Mouse (Mus musculus) heart, embryonic 13.5 days (tissue): Measurements from ENCODE around the gene Tle2. TPM values are rescaled to one million over a fixed set of nuclear protein-coding genes. Genes with fewer than 3 reads are reported as not detected.

Experiments
- ATAC-seq: fragments of 200-750 bp; cut with Nextera tagmentation; 2 replicates; pipeline ENCODE4 v1.8.0; 2017; ENCODE audit warnings: moderate TSS enrichment; ENCODE audit not compliant: insufficient number of reproducible peaks, low FRiP score, low TSS enrichment; ENCODE audit errors: extremely low read depth
- H3K27ac ChIP-seq: fragments of 300-500 bp; sonication (generic); replicated peaks from 2 replicates; pipeline ENCODE4 v1.5.1; 2015; ENCODE audit warnings: moderate library complexity, mild to moderate bottlenecking, inconsistent platforms
- H3K27me3 ChIP-seq: fragments of 300-500 bp; sonication (generic); replicated peaks from 2 replicates; pipeline ENCODE4 v1.6.1; 2015; ENCODE audit warnings: mild to moderate bottlenecking, inconsistent platforms
- H3K36me3 ChIP-seq: fragments of 300-500 bp; sonication (generic); 2 replicates; pipeline ENCODE4 v1.6.1; 2015; ENCODE audit warnings: mild to moderate bottlenecking, inconsistent platforms
- H3K4me1 ChIP-seq: fragments of 300-500 bp; sonication (generic); 2 replicates; pipeline ENCODE4 v1.6.1; 2015; ENCODE audit warnings: inconsistent platforms
- H3K4me2 ChIP-seq: fragments of 300-500 bp; sonication (generic); 2 replicates; pipeline ENCODE4 v1.6.1; 2015; ENCODE audit warnings: inconsistent platforms, mild to moderate bottlenecking, moderate library complexity
- H3K4me3 ChIP-seq: fragments of 300-500 bp; sonication (generic); 2 replicates; pipeline ENCODE4 v1.5.1; 2015; ENCODE audit warnings: moderate library complexity, mild to moderate bottlenecking, inconsistent platforms
- H3K9ac ChIP-seq: fragments of 300-500 bp; sonication (generic); 2 replicates; pipeline ENCODE4 v1.6.1; 2015; ENCODE audit warnings: inconsistent platforms, mild to moderate bottlenecking, moderate library complexity
- H3K9me3 ChIP-seq: fragments of 300-500 bp; sonication (generic); 2 replicates; pipeline ENCODE4 v1.6.1; 2016; ENCODE audit warnings: inconsistent platforms
- WGBS: fragments of 180-500 bp; shearing (Covaris S2); methylation state at CpG from one replicate; pipeline ENCODE4 v1.1.7; 2015; ENCODE audit warnings: mixed read lengths; 5-methylcytosine and 5-hydroxymethylcytosine counted together
- polyA plus RNA-seq: library from polyadenylated mRNA; unstranded; fragments of >200 nt; fragmentation: Nextera tagmentation; extraction: Ambion mirVana; gene quantifications from 2 replicates; pipeline ENCODE4 v1.2.1, GENCODE M21; 2015

The Tle2 gene
- polyA plus RNA-seq, 1 experiment from 2014 or later = 23.4 TPM

DNA sequence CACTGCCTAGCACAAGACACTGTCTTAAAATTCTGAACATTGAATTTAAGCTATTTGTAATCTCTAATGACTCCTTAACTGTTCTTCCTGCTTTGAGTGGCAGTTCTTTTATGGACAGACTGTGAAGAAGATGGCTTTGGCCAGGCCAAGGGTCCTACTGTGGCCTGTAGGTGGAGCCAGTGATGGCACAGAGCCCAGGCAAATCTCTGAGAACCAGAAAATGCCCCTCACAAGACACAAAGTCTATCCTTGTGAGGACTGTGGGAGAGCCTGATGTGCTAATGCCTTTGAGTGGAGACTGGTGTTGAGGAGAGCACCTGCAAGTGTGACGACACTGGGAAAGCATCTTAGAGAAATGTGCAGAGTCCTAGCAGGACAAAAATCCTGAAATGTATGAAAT lies 33.9 kb downstream of the Tle2 start:
- H3K36me3 ChIP-seq = peaks cover 16% of the 10 kb centered on the region
- H3K9ac ChIP-seq = no peak overlapping the region
- H3K9me3 ChIP-seq = peaks cover 10% of the 10 kb centered on the region; the same call in 1 of the 2 replicates
- peaks cover 14% of the 10 kb centered on the region for H3K4me1 ChIP-seq
- H3K27ac ChIP-seq = no peak overlapping the region
- no peak for ATAC-seq
- 89% methylated on average over 1 of the region's 1 CpGs for WGBS
- no peak overlapping the region for H3K4me3 ChIP-seq
- H3K4me2 ChIP-seq = no peak overlapping the region
- 0 out of 2 replicates have a peak, but pooled peaks cover 3% of the 10 kb centered on the region for H3K27me3 ChIP-seq

DNA sequence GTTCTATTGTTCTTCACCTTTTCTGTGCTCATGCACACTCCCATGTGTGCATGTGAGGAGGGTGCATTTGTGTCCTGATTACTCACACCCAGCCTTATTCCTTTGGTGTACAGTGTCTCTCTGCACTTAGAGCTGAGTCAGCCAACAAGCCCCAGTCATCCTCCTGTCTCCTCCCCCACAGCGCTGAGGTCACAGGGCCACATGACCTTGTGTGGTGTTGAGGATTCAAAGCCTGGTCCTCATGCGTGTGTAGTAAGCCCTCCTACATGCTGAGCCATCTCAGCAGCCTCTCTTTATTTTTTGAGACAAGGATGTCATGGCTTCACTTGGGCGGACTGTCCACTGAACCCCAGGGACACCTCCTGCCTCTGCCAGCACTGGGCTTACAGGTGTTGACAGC lies 38.4 kb downstream of the Tle2 start:
- H3K4me1 ChIP-seq = no peaks in the 10 kb centered on the region
- no peak overlapping the region for H3K9ac ChIP-seq
- H3K27me3 ChIP-seq = 0 out of 2 replicates have a peak, but pooled peaks cover 3% of the 10 kb centered on the region
- ATAC-seq = no peak
- 58% methylated on average over 3 of the region's 3 CpGs for WGBS
- no peak overlapping the region for H3K27ac ChIP-seq
- H3K9me3 ChIP-seq = peaks cover 10% of the 10 kb centered on the region; the same call in 1 of the 2 replicates
- no peak overlapping the region for H3K4me3 ChIP-seq
- H3K36me3 ChIP-seq = peaks cover 16% of the 10 kb centered on the region
- no peak overlapping the region for H3K4me2 ChIP-seq

DNA sequence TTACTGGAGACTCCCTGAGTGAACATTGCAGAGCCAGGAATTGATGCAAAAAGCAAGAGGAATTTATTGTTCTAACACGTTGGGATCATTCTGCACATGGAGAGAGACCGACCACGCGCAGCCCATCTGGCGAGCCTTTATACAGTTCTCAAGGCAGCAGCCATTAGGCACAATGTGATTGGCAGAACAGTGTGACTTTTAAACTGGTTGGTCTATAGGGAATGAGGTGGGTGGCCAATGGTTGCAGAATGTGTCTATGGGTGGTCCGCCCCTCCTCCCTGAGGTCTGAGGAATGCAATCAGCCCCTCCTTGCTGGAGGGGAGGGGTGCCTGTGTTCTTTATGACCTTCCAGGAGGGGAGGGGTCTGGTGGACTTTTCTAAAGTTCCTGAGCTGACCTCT lies 41.1 kb downstream of the Tle2 start:
- no peaks in the 10 kb centered on the region for H3K27me3 ChIP-seq
- H3K4me1 ChIP-seq = no peaks in the 10 kb centered on the region
- no peak for ATAC-seq
- H3K4me3 ChIP-seq = no peak overlapping the region
- peaks cover 10% of the 10 kb centered on the region; the same call in 1 of the 2 replicates for H3K9me3 ChIP-seq
- H3K9ac ChIP-seq = no peak overlapping the region
- no peak overlapping the region for H3K27ac ChIP-seq
- H3K36me3 ChIP-seq = no peaks in the 10 kb centered on the region
- no peak overlapping the region for H3K4me2 ChIP-seq
- WGBS = 69% methylated on average over 6 of the region's 6 CpGs

DNA sequence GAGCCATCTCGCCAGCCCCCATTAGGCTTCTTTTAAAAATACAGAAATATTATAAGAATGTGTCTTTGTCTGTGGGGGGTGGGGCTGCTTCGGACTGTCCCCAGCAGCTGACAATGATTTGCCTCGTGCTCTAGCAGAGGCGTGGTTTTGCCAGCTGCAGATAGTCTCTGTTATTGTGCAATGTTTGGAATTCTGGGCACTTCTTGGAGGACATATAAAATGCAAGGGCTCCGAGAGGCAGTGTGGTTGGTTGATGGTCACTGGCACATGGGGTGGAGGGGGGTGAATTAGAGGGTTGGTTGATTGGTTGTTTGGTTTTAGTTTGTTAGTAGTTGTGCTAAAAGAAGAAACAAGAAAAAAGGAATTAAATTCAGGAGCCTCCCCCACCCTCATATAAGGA lies 45.6 kb downstream of the Tle2 start:
- Histone ChIP-seq H3K36me3 (peaks cover 42% of the 10 kb centered on the region), H3K27ac (no peak overlapping the region), H3K4me3 (no peak overlapping the region), H3K27me3 (no peaks in the 10 kb centered on the region), H3K9me3 (no peaks in the 10 kb centered on the region), H3K4me2 (no peak overlapping the region), H3K4me1 (no peaks in the 10 kb centered on the region), H3K9ac (no peak overlapping the region)
- WGBS = 72% methylated on average over 5 of the region's 5 CpGs
- no peak for ATAC-seq

DNA sequence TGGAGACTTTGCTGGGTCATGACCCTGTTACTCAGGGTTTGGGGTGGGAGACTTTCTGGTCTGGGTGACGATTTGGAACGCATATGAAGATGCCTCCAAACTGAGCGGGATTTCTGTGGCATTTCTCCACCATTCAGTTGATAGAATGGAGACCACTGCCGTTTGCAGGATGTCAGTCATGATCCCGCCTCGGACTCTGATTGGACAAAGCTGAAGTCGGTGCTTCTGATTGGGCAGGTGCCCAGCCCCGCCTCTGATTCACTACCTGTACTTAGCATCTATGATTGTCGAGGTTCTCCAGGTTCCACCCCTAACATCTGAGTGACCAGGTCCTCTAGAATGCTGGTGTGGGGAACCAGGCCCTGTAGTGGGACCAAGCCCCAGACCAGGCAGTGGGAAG lies 46.4 kb downstream of the Tle2 start:
- no peaks in the 10 kb centered on the region for H3K27me3 ChIP-seq
- 51% methylated on average over 9 of the region's 9 CpGs for WGBS
- H3K27ac ChIP-seq = no peak overlapping the region
- H3K9ac ChIP-seq = no peak overlapping the region
- no peak overlapping the region for H3K4me2 ChIP-seq
- ATAC-seq = no peak
- no peaks in the 10 kb centered on the region for H3K9me3 ChIP-seq
- no peaks in the 10 kb centered on the region for H3K4me1 ChIP-seq
- no peak overlapping the region for H3K4me3 ChIP-seq
- H3K36me3 ChIP-seq = peaks cover 50% of the 10 kb centered on the region

DNA sequence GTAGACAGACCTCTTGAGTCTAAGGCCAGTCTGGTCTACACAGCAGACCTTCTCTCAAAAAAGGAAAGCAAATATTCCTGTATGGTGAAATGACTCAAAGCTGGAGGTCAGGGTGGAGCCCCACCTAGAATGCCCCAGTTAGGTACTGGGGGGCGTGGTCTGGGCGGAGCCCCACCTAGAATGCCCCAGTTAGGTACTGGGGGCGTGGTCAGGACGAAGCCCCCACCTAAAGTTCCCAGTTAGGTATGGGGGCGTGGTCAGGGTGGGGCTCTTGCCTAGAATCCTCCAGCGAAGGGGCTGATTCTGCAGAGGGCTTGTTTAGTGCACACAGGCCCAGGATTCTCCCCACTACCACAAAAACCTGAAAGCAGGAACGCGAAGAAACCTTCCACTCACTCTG lies 49.1 kb downstream of the Tle2 start:
- Histone ChIP-seq H3K27ac (no peak overlapping the region), H3K4me1 (peaks cover 18% of the 10 kb centered on the region), H3K27me3 (no peaks in the 10 kb centered on the region), H3K36me3 (peaks cover 51% of the 10 kb centered on the region), H3K9me3 (no peaks in the 10 kb centered on the region), H3K9ac (no peak overlapping the region), H3K4me3 (no peak overlapping the region), H3K4me2 (no peak overlapping the region)
- no peak for ATAC-seq
- 53% methylated on average over 8 of the region's 8 CpGs for WGBS

DNA sequence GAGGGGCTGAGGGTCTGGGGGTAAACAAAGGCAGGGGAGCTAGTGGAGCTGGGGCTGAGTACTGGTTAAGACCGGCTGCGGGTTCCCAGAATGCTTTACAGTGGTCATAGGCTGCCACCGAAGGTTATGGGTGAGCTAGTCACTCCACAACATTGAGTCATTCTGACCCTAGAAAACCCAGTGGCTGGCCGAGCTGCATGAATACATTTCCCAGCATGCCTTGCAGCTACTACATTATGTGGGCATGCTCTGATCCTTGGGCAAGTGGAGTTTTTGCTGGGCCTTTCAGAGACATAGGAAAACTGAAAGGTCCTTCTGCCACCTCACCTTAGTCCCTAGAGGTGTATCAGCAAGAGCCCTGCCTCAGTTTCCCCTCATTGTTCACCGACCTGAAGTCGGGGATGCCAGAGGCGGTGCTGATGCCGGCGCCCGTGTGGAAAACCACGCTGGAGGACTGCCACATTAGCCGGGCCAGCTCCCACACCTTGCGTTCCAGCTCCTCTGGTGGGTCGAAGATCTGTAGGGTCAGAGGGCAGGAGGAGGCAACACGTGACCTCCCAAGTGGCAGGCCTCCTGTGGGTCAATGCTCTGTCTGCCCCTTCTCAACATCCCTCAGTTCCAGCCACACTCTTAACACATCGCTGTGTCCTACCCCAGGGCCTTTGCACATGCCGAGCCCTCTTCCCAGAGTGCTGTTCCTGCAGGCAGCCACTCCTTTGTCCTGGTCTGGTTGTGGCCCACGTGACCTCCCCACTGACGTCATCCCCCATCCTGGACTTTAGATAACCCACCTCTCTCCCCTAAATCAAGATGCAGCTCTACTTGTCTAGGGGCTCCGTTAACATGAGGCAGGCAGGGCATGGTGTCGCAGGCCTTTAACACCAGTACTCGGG lies 52.0 kb downstream of the Tle2 start:
- H3K4me1 ChIP-seq = peaks cover 18% of the 10 kb centered on the region
- H3K9me3 ChIP-seq = no peaks in the 10 kb centered on the region
- peak overlapping the region; percentile 84 for H3K4me3 ChIP-seq
- H3K27me3 ChIP-seq = no peaks in the 10 kb centered on the region; the same call in 1 of the 2 replicates
- H3K27ac ChIP-seq = peak overlapping the region; percentile 88
- peaks cover 45% of the 10 kb centered on the region for H3K36me3 ChIP-seq
- ATAC-seq = no peak
- WGBS = 84% methylated on average over 22 of the region's 22 CpGs
- H3K9ac ChIP-seq = peak overlapping the region; percentile 90
- H3K4me2 ChIP-seq = peak overlapping the region; percentile 92

DNA sequence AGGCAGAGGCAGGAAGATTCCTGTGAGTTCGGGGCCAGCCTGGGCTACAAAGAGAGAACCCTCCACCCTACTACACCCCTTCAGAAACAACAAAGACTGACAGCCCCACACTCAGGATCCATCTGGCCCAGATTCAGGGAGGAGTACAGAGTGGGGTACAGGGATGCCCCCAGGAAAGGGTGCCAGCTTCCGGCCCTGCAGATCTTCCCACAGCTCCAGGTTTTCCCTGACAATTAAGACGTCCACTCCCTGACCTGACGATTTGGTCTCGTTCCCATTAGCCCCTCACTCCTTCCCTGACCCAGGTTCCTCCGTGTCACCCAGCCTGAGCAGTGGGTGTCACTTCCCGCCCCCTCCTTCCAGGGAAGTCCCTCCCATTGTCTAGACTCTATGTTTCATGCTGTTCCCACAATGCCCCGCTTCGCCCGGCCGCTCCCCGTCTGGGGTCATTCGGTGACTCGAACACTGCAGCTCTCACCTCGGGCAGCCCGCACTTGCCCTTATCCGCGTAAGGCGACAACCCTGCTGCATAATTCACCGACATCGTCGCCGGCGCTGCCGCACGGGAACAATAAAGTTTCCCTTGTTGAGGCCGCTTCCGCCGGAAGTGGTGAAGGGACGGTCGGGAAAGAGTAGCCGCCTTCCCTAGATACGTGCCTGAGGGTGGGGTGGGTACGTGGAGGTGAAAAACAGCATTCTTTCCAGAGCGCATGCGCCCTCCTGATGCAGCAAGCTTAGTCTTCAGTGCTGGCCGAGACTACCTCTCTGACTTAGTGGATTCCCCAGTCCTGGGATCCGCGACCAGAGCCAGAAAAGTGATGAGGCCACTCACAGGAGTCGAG lies 52.9 kb downstream of the Tle2 start, which contains the start of gene Sirt6:
TSS of gene Sirt6 (minus strand) at position 804 of the 842 bp plus-strand sequence.
- ATAC-seq = peak; percentile 77
- WGBS = 6% methylated on average over 40 of the region's 40 CpGs
- no peaks in the 10 kb centered on the region; the same call in 1 of the 2 replicates for H3K27me3 ChIP-seq
- H3K27ac ChIP-seq = peak within 1 kb of the TSS; percentile 88
- peaks cover 36% of the 10 kb centered on the region for H3K36me3 ChIP-seq
- no peaks in the 10 kb centered on the region for H3K9me3 ChIP-seq
- H3K9ac ChIP-seq = peak within 1 kb of the TSS; percentile 90
- peak within 1 kb of the TSS; percentile 92 for H3K4me2 ChIP-seq
- H3K4me3 ChIP-seq = peak within 1 kb of the TSS; percentile 84
- peaks cover 18% of the 10 kb centered on the region for H3K4me1 ChIP-seq

DNA sequence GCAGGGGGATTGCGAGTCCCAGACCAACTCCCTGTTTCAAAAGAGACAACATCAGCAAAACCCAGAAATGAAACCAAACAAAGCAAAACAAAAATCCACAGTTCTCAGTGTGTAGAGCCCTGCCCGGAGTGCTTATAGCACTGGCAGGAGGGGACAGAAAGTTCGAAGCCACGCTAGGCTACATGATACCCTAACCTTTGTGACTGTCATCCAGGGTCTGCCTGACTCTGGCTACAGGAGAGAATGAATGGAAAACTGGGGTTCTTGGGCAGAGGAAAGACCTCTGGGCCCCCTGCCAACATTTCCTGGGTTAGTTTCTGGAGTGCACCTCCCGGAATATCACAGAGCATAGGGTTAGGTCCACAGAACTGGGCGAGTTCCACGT lies 53.5 kb downstream of the Tle2 start:
- Histone ChIP-seq H3K36me3 (peaks cover 30% of the 10 kb centered on the region), H3K9ac (peak overlapping the region; percentile 90), H3K4me2 (peak overlapping the region; percentile 92), H3K27ac (peak overlapping the region; percentile 88), H3K9me3 (no peaks in the 10 kb centered on the region), H3K4me1 (peaks cover 18% of the 10 kb centered on the region), H3K4me3 (peak overlapping the region; percentile 84), H3K27me3 (no peaks in the 10 kb centered on the region; the same call in 1 of the 2 replicates)
- ATAC-seq = no peak
- 52% methylated on average over 7 of the region's 7 CpGs for WGBS

DNA sequence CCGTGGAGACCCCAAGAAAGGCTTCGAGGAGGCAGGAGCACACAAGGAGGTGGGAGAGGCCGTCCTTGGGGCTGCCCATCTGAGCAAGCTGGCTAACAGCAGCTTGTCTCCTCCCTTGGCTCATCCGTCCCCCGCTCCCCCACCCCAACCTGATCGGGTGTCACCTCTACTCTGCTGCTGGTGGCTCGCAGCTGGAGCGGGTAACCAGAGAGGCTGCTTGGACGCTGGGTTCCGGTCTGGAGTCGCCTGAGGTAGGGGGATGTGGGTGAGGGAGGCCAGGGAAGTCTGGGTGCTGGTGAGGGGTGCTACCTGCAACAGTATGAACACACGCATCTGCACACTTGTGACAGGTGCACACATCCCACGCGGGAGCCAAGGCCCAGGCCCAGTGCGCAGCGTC lies 54.0 kb downstream of the Tle2 start, which contains the start of gene Ankrd24:
TSS of gene Ankrd24 (plus strand) at position 151 of the 400 bp plus-strand sequence.
- Histone ChIP-seq H3K27ac (peak within 1 kb of the TSS; percentile 88), H3K27me3 (no peaks in the 10 kb centered on the region; the same call in 1 of the 2 replicates), H3K4me2 (peak within 1 kb of the TSS; percentile 92), H3K4me1 (peaks cover 22% of the 10 kb centered on the region), H3K4me3 (peak within 1 kb of the TSS; percentile 84), H3K36me3 (peaks cover 24% of the 10 kb centered on the region), H3K9me3 (no peaks in the 10 kb centered on the region), H3K9ac (peak within 1 kb of the TSS; percentile 90)
- 78% methylated on average over 16 of the region's 16 CpGs for WGBS
- ATAC-seq = no peak
